Mouse (Mus musculus): ENCODE data around the gene Ndufs1.

GRCm38 (mm10) chr1:63180122-63180521, 3.5 kb upstream of the Ndufs1 start:
- TF ChIP-seq CTCF (IDR thresholded peaks at IDR 0.05; ENCODE audit: insufficient read depth, low read length) (no peak), POLR2A (IDR thresholded peaks at IDR 0.05; ENCODE audit: borderline replicate concordance, extremely low read depth, low read depth, low read length) (no peak)
